Mouse (Mus musculus): ENCODE measurements around the gene Gbx1.

- TF ChIP-seq POLR2A (IDR thresholded peaks at IDR 0.05; ENCODE audit: control insufficient read depth, extremely low read depth, insufficient read depth, low read length, poor library complexity) (no peak), CTCF (IDR thresholded peaks at IDR 0.05; ENCODE audit: borderline replicate concordance, control insufficient read depth, extremely low read depth, insufficient read depth, low read length, poor library complexity) (no peak)
Observed at GRCm38 (mm10) chr5:24537618-24538017, 10.6 kb upstream of the Gbx1 start.
